Mouse (Mus musculus) adrenal gland, adult (tissue): ENCODE results near the gene Trim31.

ENCODE experiments used
- DNase-seq, 2 experiments: peaks; one replicate each; pipeline ENCODE4 v3.0.0; 2022 to 2023; ENCODE audit warnings: low spot score in 1 of 2; ENCODE audit not compliant: inconsistent age in 2 of 2

Trim31 gene

GRCm38 (mm10) chr17:36942791-36943471 lies 45.0 kb downstream of the Trim31 start, which contains the start of gene Rnf39:
TSS of gene Rnf39 (plus strand) at chr17:36942918.
- DNase-seq = peak in 1 of 2 experiments; percentile 56

DNA sequence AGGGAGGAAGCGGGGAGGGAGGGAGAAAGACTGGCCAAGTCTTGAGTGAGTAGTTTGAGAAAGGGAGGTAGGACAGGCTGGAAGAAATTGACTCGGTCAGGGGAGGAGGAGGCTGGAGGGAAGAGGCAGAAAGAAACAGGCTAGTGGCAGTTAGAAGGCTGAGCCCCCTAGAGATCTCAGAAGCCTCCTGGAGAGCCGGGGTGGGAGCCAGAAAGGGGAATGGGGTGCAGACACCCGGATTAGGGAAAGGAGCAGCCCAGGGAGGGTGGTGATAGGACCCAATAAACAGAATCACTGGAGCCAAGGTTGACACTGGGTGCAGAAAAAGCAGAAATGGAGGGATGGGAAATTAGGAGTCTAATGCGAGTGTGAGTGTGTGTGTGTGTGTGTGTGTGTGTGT lies 45.8 kb downstream of the Trim31 start:
- no peak for DNase-seq

GRCm38 (mm10) chr17:36944121-36944775 lies 46.3 kb downstream of the Trim31 start:
- DNase-seq = no peak

DNA sequence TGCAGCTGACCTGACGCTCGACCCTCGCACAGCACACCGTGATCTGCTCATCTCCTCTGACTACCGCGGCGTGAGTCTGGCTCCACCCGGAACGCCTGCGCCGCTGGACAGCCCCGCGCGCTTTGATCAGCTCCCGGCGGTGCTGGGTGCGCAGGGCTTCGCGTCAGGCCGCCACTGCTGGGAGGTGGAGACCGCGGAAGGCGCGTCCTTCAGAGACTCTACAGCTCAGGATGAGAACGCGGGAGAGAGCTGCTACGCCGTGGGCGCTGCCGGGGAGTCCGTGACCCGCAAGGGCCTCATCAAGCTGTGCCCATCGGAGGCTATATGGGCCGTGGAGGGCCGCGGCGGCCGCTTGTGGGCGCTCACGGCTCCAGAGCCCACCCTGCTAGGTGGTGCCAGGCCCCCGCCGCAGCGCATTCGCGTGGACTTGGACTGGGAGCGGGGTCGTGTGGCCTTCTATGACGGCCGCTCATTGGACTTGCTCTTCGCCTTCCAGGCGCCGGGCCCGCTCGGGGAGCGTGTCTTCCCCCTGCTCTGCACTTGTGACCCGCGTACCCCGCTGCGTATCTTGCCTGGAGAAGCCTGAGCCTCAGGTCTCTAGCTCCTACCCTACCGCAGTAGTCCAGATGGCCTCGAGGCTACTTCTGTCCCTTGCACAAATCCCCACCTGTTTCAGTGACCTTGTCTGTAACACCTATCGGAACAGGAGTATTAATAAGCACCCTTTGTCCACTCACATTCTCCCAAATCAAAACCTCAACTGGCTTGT lies 49.3 kb downstream of the Trim31 start:
- DNase-seq = peak; percentile 81 to 91

GRCm38 (mm10) chr17:36948286-36948685 lies 50.4 kb downstream of the Trim31 start:
- DNase-seq = no peak

DNA sequence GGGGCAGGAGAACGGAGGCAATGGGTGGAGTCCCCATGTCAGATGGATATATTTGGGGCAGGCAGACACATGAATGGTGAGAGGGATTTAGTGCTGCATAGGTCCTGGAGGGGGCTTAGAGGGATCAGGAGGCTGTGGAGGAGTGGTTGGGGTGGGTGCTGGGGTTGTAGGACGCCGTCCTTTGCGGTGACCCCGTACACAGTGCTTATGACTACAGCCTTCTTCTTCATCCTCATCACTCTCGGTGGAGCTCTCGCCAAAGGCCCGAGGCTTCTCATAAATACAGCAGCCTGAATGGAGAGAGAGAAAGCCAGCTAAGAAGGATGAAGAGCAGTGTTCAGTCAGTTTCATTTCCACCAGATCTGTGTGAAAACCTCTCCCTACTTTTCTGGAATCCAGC lies 51.3 kb downstream of the Trim31 start:
- no peak for DNase-seq

- peak; percentile 98 to 99 for DNase-seq
These were observed 53.3 kb downstream of the Trim31 start, which contains the start of gene Ppp1r11 for GRCm38 (mm10) chr17:36950981-36951947. TSS of gene Ppp1r11 (minus strand) at chr17:36951741.

DNA sequence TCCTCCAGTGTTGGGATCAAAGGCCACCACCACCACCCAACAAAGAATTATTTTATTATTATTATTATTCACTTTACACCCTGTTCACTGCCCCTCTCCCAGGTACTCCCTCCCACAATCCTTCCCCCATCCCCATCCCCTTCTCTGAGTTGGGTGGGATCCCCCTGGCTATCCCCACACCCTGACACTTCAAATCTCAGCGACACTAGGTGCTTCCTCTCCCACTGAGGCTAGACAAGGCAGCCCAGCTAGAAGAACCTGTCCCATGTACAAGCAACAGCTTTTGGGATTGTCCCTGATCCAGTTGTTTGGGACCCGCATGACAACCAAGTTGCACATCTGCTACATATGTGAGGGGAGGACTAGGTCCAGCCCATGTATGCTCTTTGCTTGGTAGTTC lies 54.7 kb downstream of the Trim31 start:
- DNase-seq = no peak

DNA sequence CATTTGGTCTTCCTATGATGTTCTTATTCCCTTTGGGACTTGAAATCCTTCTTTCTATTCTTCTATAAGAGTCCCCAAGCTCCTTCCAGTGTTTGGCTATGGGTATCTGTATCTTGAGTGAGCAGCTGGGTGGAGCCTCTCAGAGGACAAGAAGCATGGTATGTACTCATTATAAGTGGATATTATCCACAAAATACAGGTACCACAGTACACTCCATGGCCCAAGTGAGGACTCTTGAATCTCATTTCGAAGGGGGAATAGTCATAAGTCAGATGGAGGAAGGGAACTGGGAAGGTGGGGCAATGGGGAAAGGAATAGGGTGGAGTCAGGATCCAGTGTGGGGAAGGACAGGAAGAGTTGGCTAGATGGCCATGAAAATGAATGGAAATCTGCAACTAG lies 55.1 kb downstream of the Trim31 start:
- DNase-seq = no peak

- DNase-seq = peak; percentile 95 to 98
These were observed 60.3 kb downstream of the Trim31 start, which contains the start of the genes Znrd1 and Znrd1as for GRCm38 (mm10) chr17:36957999-36958743. TSS of gene Znrd1 (minus strand) at chr17:36958559. TSS of gene Znrd1as (plus strand) at chr17:36958592.

DNA sequence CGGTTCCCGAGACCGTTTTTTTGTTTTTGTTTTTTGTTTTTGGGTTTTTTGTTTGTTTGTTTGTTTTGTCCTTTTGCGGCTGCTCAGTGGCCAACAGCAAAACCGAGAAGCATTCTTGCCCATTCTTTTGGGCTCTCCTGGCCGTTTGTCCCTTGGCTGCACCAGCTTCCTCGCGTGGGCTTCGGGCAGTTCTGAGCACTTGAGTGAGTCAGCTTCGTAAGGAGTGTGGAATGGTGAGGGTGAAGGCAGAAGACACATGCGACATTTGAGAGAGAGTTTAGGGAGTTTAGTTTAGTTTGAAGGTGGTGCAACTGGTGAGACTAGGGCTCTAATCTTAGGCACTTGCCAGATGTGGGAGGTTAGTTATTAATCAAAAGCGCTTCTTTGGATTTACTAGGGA lies 61.0 kb downstream of the Trim31 start:
- no peak for DNase-seq
